Mouse (Mus musculus): ENCODE data around the gene Spdef. TPM values are rescaled to one million over a fixed set of nuclear protein-coding genes. Genes with fewer than 3 reads are reported as not detected.
A peak's percentile ranks its signal among the peaks of the same experiment; 100 is the strongest.

Spdef gene
- polyA plus RNA-seq, 2 experiments, result not detected

- H3K4me2 ChIP-seq (ENCODE audit: low read depth), result no peak overlapping the region
- no peak overlapping the region for H3K27ac ChIP-seq
- H3K27me3 ChIP-seq (ENCODE audit: control insufficient read depth, insufficient read depth, low read length), result no peaks in the 10 kb centered on the region
- peaks cover 23% of the 10 kb centered on the region for H3K36me3 ChIP-seq (replicated peaks; ENCODE audit: control insufficient read depth, insufficient read depth, low read depth)
- H3K9me3 ChIP-seq (ENCODE audit: control insufficient read depth, low read length), result peaks cover 5% of the 10 kb centered on the region
- ATAC-seq (ENCODE audit: insufficient read depth) (no peak), DNase-seq (ENCODE audit: low read depth in 3 of 3, low spot score in 3 of 3) (no peak)
- H3K9ac ChIP-seq (replicated peaks), result no peak overlapping the region
- H3K4me3 ChIP-seq (ENCODE audit: insufficient read depth in 1 of 2, low read depth in 2 of 2, low read length in 2 of 2), result no peak overlapping the region
- no peaks in the 10 kb centered on the region for H3K4me1 ChIP-seq (replicated peaks; ENCODE audit: control insufficient read depth in 2 of 2, insufficient read depth in 2 of 2, low read length in 1 of 2)
- 60% methylated on average over 12 of the region's 12 CpGs for WGBS (ENCODE audit: insufficient replicate concordance)
- no peak for TF ChIP-seq CTCF (IDR thresholded peaks at IDR 0.05; ENCODE audit: low read depth)
- no peak for TF ChIP-seq EP300 (IDR thresholded peaks at IDR 0.05; ENCODE audit: low read depth)
Observed at GRCm38 (mm10) chr17:27767543-27767942, 38.8 kb upstream of the Spdef start.

GRCm38 (mm10) chr17:27767120-27767519, 38.4 kb upstream of the Spdef start:
- Histone ChIP-seq H3K4me1 (replicated peaks; ENCODE audit: control insufficient read depth in 2 of 2, insufficient read depth in 2 of 2, low read length in 1 of 2) (no peaks in the 10 kb centered on the region), H3K27ac (no peak overlapping the region), H3K9ac (replicated peaks) (no peak overlapping the region), H3K4me2 (ENCODE audit: low read depth) (no peak overlapping the region), H3K36me3 (replicated peaks; ENCODE audit: control insufficient read depth, insufficient read depth, low read depth) (peaks cover 23% of the 10 kb centered on the region), H3K9me3 (ENCODE audit: control insufficient read depth, low read length) (peaks cover 5% of the 10 kb centered on the region), H3K4me3 (ENCODE audit: insufficient read depth in 1 of 2, low read depth in 2 of 2, low read length in 2 of 2) (no peak overlapping the region), H3K27me3 (ENCODE audit: control insufficient read depth, insufficient read depth, low read length) (no peaks in the 10 kb centered on the region)
- DNase-seq (ENCODE audit: low read depth in 3 of 3, low spot score in 3 of 3) (no peak), ATAC-seq (ENCODE audit: insufficient read depth) (no peak)
- TF ChIP-seq CTCF (IDR thresholded peaks at IDR 0.05; ENCODE audit: low read depth) (no peak), EP300 (IDR thresholded peaks at IDR 0.05; ENCODE audit: low read depth) (no peak)
- 67% methylated on average over 5 of the region's 5 CpGs for WGBS (ENCODE audit: insufficient replicate concordance)

GRCm38 (mm10) chr17:27765066-27765465, 36.3 kb upstream of the Spdef start:
- no peaks in the 10 kb centered on the region for H3K4me1 ChIP-seq (replicated peaks; ENCODE audit: control insufficient read depth in 2 of 2, insufficient read depth in 2 of 2, low read length in 1 of 2)
- peaks cover 5% of the 10 kb centered on the region for H3K9me3 ChIP-seq (ENCODE audit: control insufficient read depth, low read length)
- no peaks in the 10 kb centered on the region for H3K27me3 ChIP-seq (ENCODE audit: control insufficient read depth, insufficient read depth, low read length)
- ATAC-seq (ENCODE audit: insufficient read depth) (no peak), DNase-seq (ENCODE audit: low read depth in 3 of 3, low spot score in 3 of 3) (no peak)
- H3K27ac ChIP-seq, result no peak overlapping the region
- TF ChIP-seq EP300 (IDR thresholded peaks at IDR 0.05; ENCODE audit: low read depth), result no peak
- 87% methylated on average over 6 of the region's 6 CpGs for WGBS (ENCODE audit: insufficient replicate concordance)
- H3K9ac ChIP-seq (replicated peaks), result no peak overlapping the region
- no peak overlapping the region for H3K4me2 ChIP-seq (ENCODE audit: low read depth)
- H3K36me3 ChIP-seq (replicated peaks; ENCODE audit: control insufficient read depth, insufficient read depth, low read depth), result peaks cover 20% of the 10 kb centered on the region
- no peak overlapping the region for H3K4me3 ChIP-seq (ENCODE audit: insufficient read depth in 1 of 2, low read depth in 2 of 2, low read length in 2 of 2)

- 70% methylated on average over 2 of the region's 2 CpGs for WGBS (ENCODE audit: insufficient replicate concordance)
- peaks cover 5% of the 10 kb centered on the region for H3K9me3 ChIP-seq (ENCODE audit: control insufficient read depth, low read length)
- no peak for ATAC-seq (ENCODE audit: insufficient read depth)
- no peaks in the 10 kb centered on the region for H3K4me1 ChIP-seq (replicated peaks; ENCODE audit: control insufficient read depth in 2 of 2, insufficient read depth in 2 of 2, low read length in 1 of 2)
- no peak overlapping the region for H3K4me3 ChIP-seq (ENCODE audit: insufficient read depth in 1 of 2, low read depth in 2 of 2, low read length in 2 of 2)
- TF ChIP-seq EP300 (IDR thresholded peaks at IDR 0.05; ENCODE audit: low read depth) (no peak), CTCF (IDR thresholded peaks at IDR 0.05; ENCODE audit: low read depth) (peak; percentile 58)
- no peak overlapping the region for H3K4me2 ChIP-seq (ENCODE audit: low read depth)
- no peak overlapping the region for H3K27ac ChIP-seq
- peaks cover 20% of the 10 kb centered on the region for H3K36me3 ChIP-seq (replicated peaks; ENCODE audit: control insufficient read depth, insufficient read depth, low read depth)
- H3K27me3 ChIP-seq (ENCODE audit: control insufficient read depth, insufficient read depth, low read length), result no peaks in the 10 kb centered on the region
- no peak for DNase-seq (ENCODE audit: low read depth in 3 of 3, low spot score in 3 of 3)
- H3K9ac ChIP-seq (replicated peaks), result no peak overlapping the region
Observed at GRCm38 (mm10) chr17:27764453-27764852, 35.7 kb upstream of the Spdef start.

- no peak overlapping the region for H3K9ac ChIP-seq (replicated peaks)
- H3K4me2 ChIP-seq (ENCODE audit: low read depth), result no peak overlapping the region
- H3K27me3 ChIP-seq (ENCODE audit: control insufficient read depth, insufficient read depth, low read length), result no peaks in the 10 kb centered on the region
- DNase-seq (ENCODE audit: low read depth in 3 of 3, low spot score in 3 of 3), result no peak
- ATAC-seq (ENCODE audit: insufficient read depth), result no peak
- H3K4me1 ChIP-seq (replicated peaks; ENCODE audit: control insufficient read depth in 2 of 2, insufficient read depth in 2 of 2, low read length in 1 of 2), result no peaks in the 10 kb centered on the region
- no peak overlapping the region for H3K27ac ChIP-seq
- WGBS (ENCODE audit: insufficient replicate concordance), result 91% methylated on average over 11 of the region's 11 CpGs
- TF ChIP-seq CTCF (IDR thresholded peaks at IDR 0.05; ENCODE audit: low read depth) (no peak), EP300 (IDR thresholded peaks at IDR 0.05; ENCODE audit: low read depth) (no peak)
- peaks cover 20% of the 10 kb centered on the region for H3K36me3 ChIP-seq (replicated peaks; ENCODE audit: control insufficient read depth, insufficient read depth, low read depth)
- H3K4me3 ChIP-seq (ENCODE audit: insufficient read depth in 1 of 2, low read depth in 2 of 2, low read length in 2 of 2), result no peak overlapping the region
- H3K9me3 ChIP-seq (ENCODE audit: control insufficient read depth, low read length), result peaks cover 5% of the 10 kb centered on the region
Observed at GRCm38 (mm10) chr17:27762884-27763283, 34.1 kb upstream of the Spdef start.

All from liver, embryonic 14.5 days (tissue).